11 mouse cellular contexts compared by ENCODE assay signal in genomic region chr4:149735624-149736250, GRCm38 (mm10). TPM values are rescaled to one million over a fixed set of nuclear protein-coding genes. Genes with fewer than 3 reads are reported as not detected.
DNase-seq lines count a peak whose midpoint lies in the region; ATAC-seq and TF ChIP-seq lines count a peak whose summit lies in the region.
"Had no signal": no experiment of that assay in that cellular context is flagged by ENCODE, and none has a peak within 500 bp of the region (broad histone marks: within the 10 kb centered on the region; RNA-seq: fewer than 3 reads in every experiment).

No protein-coding gene starts in this region.

- no peak overlapping the region for H3K9ac ChIP-seq in heart, adult 2 months (ENCODE audit: low read depth, low read length)
- no peak overlapping the region; the same call in 1 of the 2 replicates for H3K9ac ChIP-seq in neural tube, embryonic 11.5 days (ENCODE audit: low read length)
- H3K9ac ChIP-seq in limb, embryonic 13.5 days: peak overlapping the region; percentile 85

- no peaks in the 10 kb centered on the region for H3K36me3 ChIP-seq in heart, adult 2 months (ENCODE audit: control insufficient read depth, insufficient read depth, low read length)
- peaks cover 6% of the 10 kb centered on the region for H3K36me3 ChIP-seq in neural tube, embryonic 11.5 days (ENCODE audit: control insufficient read depth, insufficient read depth, low read length)
- peaks cover 17% of the 10 kb centered on the region for H3K36me3 ChIP-seq in limb, embryonic 13.5 days

- TF ChIP-seq CTCF in heart, adult 2 months (IDR thresholded peaks at IDR 0.05): no peak

- H3K27me3 ChIP-seq in heart, adult 2 months (ENCODE audit: control insufficient read depth, insufficient read depth, low read length): no peaks in the 10 kb centered on the region
- no peaks in the 10 kb centered on the region for H3K27me3 ChIP-seq in neural tube, embryonic 11.5 days (ENCODE audit: control insufficient read depth, insufficient read depth, low read length)
- H3K27me3 ChIP-seq in limb, embryonic 13.5 days: no peaks in the 10 kb centered on the region
- H3K27me3 ChIP-seq: liver, embryonic 15.5 days had no signal

- H3K79me2 ChIP-seq in heart, adult 2 months (replicated peaks; ENCODE audit: control insufficient read depth, insufficient read depth, low read length): peaks cover 2% of the 10 kb centered on the region

- peak overlapping the region; percentile 91 for H3K27ac ChIP-seq in heart, adult 2 months
- no peak overlapping the region for H3K27ac ChIP-seq in neural tube, embryonic 11.5 days (ENCODE audit: low read depth, low read length)
- H3K27ac ChIP-seq in limb, embryonic 13.5 days: no peak overlapping the region
- H3K27ac ChIP-seq: liver, embryonic 15.5 days had no signal

- peak overlapping the region; percentile 69; the same call in 1 of the 2 replicates for H3K4me2 ChIP-seq in neural tube, embryonic 11.5 days (ENCODE audit: low read depth)
- peak overlapping the region; percentile 97 for H3K4me2 ChIP-seq in limb, embryonic 13.5 days (replicated peaks)

- intact Hi-C loops in heart, adult 2 months (cut with DNase I): no loop called here
- intact Hi-C loops in heart, postnatal 36 days (cut with DNase I): no loop called here

- ATAC-seq in neural tube, embryonic 11.5 days (ENCODE audit: insufficient read depth, low FRiP score, low TSS enrichment): no peak
- no peak for ATAC-seq in limb, embryonic 13.5 days (ENCODE audit: low FRiP score, low read depth)
- ATAC-seq: inflammation-experienced regulatory T-cells, adult 6 months had no signal

- no peak for DNase-seq in heart, adult 2 months
- DNase-seq in heart, postnatal 36 days: no peak
- no peak for DNase-seq in neural tube, embryonic 11.5 days (ENCODE audit: low spot score)
- DNase-seq in neural tube, embryonic 10.5 days (ENCODE audit: extremely low spot score, low spot score): no peak
- DNase-seq in thymus, postnatal 4 days: no peak
- no peak for DNase-seq in lung, postnatal 36 days
- no peak for DNase-seq in adrenal gland, adult (ENCODE audit: inconsistent age in 2 of 2, low spot score in 1 of 2)
- DNase-seq: retina, postnatal 1 day had no signal

- no peak for TF ChIP-seq EP300 in heart, adult 2 months (IDR thresholded peaks at IDR 0.05; ENCODE audit: insufficient read depth, low read depth, low read length)

- H3K4me3 ChIP-seq in heart, adult 2 months: no peak overlapping the region
- H3K4me3 ChIP-seq in neural tube, embryonic 11.5 days (ENCODE audit: low read depth, low read length): no peak overlapping the region
- peak overlapping the region; percentile 73 for H3K4me3 ChIP-seq in limb, embryonic 13.5 days

- TF ChIP-seq POLR2A in heart, adult 2 months (IDR thresholded peaks at IDR 0.05; ENCODE audit: insufficient read depth, low read depth, low read length): no peak

- H3K9me3 ChIP-seq in neural tube, embryonic 11.5 days (ENCODE audit: control insufficient read depth, low read length): no peaks in the 10 kb centered on the region
- no peaks in the 10 kb centered on the region for H3K9me3 ChIP-seq in limb, embryonic 13.5 days
- H3K9me3 ChIP-seq: liver, embryonic 15.5 days had no signal

- H3K4me1 ChIP-seq in heart, adult 2 months (ENCODE audit: control insufficient read depth, insufficient read depth, low read length): peaks cover 49% of the 10 kb centered on the region
- H3K4me1 ChIP-seq in neural tube, embryonic 11.5 days (ENCODE audit: control insufficient read depth, insufficient read depth, low read length): peaks cover 38% of the 10 kb centered on the region
- H3K4me1 ChIP-seq in limb, embryonic 13.5 days: peaks cover 45% of the 10 kb centered on the region

- WGBS in heart, adult 2 months: 48% methylated on average over 5 of the region's 5 CpGs
- WGBS in neural tube, embryonic 11.5 days: 93% methylated on average over 5 of the region's 5 CpGs
- WGBS in limb, embryonic 13.5 days: 80% methylated on average over 5 of the region's 5 CpGs

RNA-seq across cellular contexts. Expression of gene Tmem201, which starts 2.1 kb away (rescaled TPM):
- 10 to 100 TPM; 85.9 to 93.3 TPM for total RNA-seq in heart, adult 2 months (2021)
- polyA plus RNA-seq in heart, adult 2 months (2012; rRNA removed): 106 and 107 TPM in 2 replicates
- total RNA-seq in heart, postnatal 36 days (2021): 10 to 100 TPM; 87.7 to 90.5 TPM
- 24.6 and 26.0 TPM in 2 replicates for polyA plus RNA-seq in neural tube, embryonic 11.5 days (2014; fragmentation: Nextera tagmentation; extraction: Ambion mirVana)
- 34.7 and 36.2 TPM in 2 replicates for polyA plus RNA-seq in limb, embryonic 13.5 days (2015; fragmentation: Nextera tagmentation; extraction: Ambion mirVana)

RNA-seq across cellular contexts. Expression of gene Pik3cd, which starts 33.4 kb away (rescaled TPM):
- total RNA-seq in heart, adult 2 months (2021): 1 to 10 TPM; 3.4 to 4.2 TPM
- 3.6 and 4.7 TPM in 2 replicates for polyA plus RNA-seq in heart, adult 2 months (2012; rRNA removed)
- 1 to 10 TPM; 4.3 to 5.9 TPM for total RNA-seq in heart, postnatal 36 days (2021)
- 10.8 and 15.0 TPM in 2 replicates for polyA plus RNA-seq in neural tube, embryonic 11.5 days (2014; fragmentation: Nextera tagmentation; extraction: Ambion mirVana)
- polyA plus RNA-seq in limb, embryonic 13.5 days (2015; fragmentation: Nextera tagmentation; extraction: Ambion mirVana): 4.7 and 5.0 TPM in 2 replicates

RNA-seq across cellular contexts. Expression of gene Slc25a33, which starts 38.3 kb away (rescaled TPM):
- total RNA-seq in heart, adult 2 months (2021): 10 to 100 TPM; 22.3 to 26.0 TPM
- polyA plus RNA-seq in heart, adult 2 months (2012; rRNA removed): 19.0 and 20.3 TPM in 2 replicates
- 10 to 100 TPM; 27.0 to 45.2 TPM for total RNA-seq in heart, postnatal 36 days (2021)
- 22.0 and 22.9 TPM in 2 replicates for polyA plus RNA-seq in neural tube, embryonic 11.5 days (2014; fragmentation: Nextera tagmentation; extraction: Ambion mirVana)
- polyA plus RNA-seq in limb, embryonic 13.5 days (2015; fragmentation: Nextera tagmentation; extraction: Ambion mirVana): 14.4 and 15.5 TPM in 2 replicates
